Mouse (Mus musculus): ENCODE measurements at regions not wholly inside any gene's neighbourhood (a gene's known extent, or its start where the extent isn't known, plus 50 kb on each side); places are given as distances from the start of the nearest gene placed in this dataset.

DNA sequence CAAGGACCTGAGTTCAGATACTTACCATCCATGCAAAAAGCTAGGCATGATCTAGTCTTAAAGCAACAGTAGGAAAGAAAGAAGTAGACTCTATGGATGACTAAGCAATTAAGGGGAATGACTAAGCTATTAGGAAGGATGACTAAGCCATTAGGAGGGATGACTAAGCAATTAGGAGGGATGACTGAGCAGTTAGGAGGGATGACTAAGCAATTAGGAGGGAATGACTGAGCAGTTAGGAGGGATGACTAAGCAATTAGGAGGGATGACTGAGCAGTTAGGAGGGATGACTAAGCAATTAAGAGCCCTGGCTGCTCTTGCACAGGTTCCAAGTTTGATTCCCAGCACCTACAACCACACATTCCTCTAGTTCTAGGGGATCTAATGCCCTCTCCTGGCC is 113.9 kb downstream of the Nxnl2 start:
- H3ac ChIP-seq (ENCODE audit: control insufficient read depth, insufficient read length, low read depth) = no peak overlapping the region
- no peak overlapping the region for H3K4me3 ChIP-seq (ENCODE audit: insufficient read depth, poor library complexity, severe bottlenecking)
- H3K27me3 ChIP-seq (ENCODE audit: control insufficient read depth, insufficient read depth, insufficient read length) = no peaks in the 10 kb centered on the region
- TF ChIP-seq MYOD1 (IDR thresholded peaks at IDR 0.05; ENCODE audit: control insufficient read depth, insufficient read length, low read depth) = no peak
- TF ChIP-seq USF1 (IDR thresholded peaks at IDR 0.05; ENCODE audit: low read depth) = no peak
- TF ChIP-seq FOSL1 (IDR thresholded peaks at IDR 0.05; ENCODE audit: insufficient read depth, low read length, poor library complexity, severe bottlenecking) = peak; percentile 77
- H3K79me3 ChIP-seq (ENCODE audit: low read depth) = no peaks in the 10 kb centered on the region
- no peaks in the 10 kb centered on the region for H3K36me3 ChIP-seq (ENCODE audit: control insufficient read depth, insufficient read depth)
- no peaks in the 10 kb centered on the region for H3K79me2 ChIP-seq (ENCODE audit: control insufficient read depth, insufficient read depth)

DNA sequence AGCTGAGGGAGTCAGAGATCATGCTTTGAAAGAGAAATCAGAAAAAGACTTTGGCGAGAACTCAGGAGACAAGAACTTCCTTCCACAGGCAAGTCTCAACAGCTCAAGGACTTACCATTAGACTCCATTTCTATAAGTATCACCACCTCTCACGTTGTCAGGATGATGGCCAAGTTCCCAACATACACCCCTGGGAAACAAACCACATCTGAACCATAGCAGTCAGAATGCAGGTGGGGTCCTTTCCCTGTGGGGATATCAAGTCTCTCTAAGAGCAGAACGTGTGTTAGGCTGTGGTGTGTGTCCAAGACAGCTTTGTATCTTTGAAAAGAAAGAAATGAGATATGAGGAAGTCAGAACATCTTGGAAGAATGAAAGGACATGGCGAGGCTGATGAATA is 118.6 kb downstream of the Nxnl2 start:
- no peak overlapping the region for H3ac ChIP-seq (ENCODE audit: control insufficient read depth, insufficient read length, low read depth)
- no peaks in the 10 kb centered on the region for H3K27me3 ChIP-seq (ENCODE audit: control insufficient read depth, insufficient read depth, insufficient read length)
- no peak overlapping the region for H3K4me3 ChIP-seq (ENCODE audit: insufficient read depth, poor library complexity, severe bottlenecking)
- TF ChIP-seq MYOG (IDR thresholded peaks at IDR 0.05; ENCODE audit: control insufficient read depth, extremely low read depth, insufficient read length) (no peak), CTCF (IDR thresholded peaks at IDR 0.05; ENCODE audit: control insufficient read depth, insufficient read depth, insufficient read length) (no peak), MAX (IDR thresholded peaks at IDR 0.05) (no peak), FOSL1 (IDR thresholded peaks at IDR 0.05; ENCODE audit: insufficient read depth, low read length, poor library complexity, severe bottlenecking) (no peak), MYOD1 (IDR thresholded peaks at IDR 0.05; ENCODE audit: control insufficient read depth, insufficient read length, low read depth) (no peak), USF1 (IDR thresholded peaks at IDR 0.05; ENCODE audit: low read depth) (no peak), CEBPB (IDR thresholded peaks at IDR 0.05; ENCODE audit: low read depth) (no peak)
- no peaks in the 10 kb centered on the region for H3K36me3 ChIP-seq (ENCODE audit: control insufficient read depth, insufficient read depth)
- H3K79me3 ChIP-seq (ENCODE audit: low read depth) = no peaks in the 10 kb centered on the region
- no peaks in the 10 kb centered on the region for H3K79me2 ChIP-seq (ENCODE audit: control insufficient read depth, insufficient read depth)

DNA sequence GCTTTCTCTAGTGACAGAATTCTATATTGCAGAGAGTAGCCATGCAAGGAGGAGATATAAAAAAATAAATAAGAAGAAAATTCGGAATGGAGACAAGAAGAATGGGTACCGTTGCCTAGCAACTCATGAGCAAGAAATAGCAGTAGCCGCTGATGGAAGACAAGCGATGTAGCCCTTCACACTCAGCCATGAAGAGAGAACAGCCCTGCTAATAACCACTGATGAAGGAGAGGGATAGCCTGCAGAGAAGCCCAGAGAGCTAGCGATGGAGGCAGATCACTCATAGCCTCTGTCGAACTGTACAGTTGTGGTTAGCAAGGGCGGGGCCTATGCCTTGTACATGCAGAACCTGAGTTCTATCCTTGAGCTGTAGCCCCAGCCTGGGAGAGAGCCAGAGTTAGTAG is 118.4 kb upstream of the S1pr3 start:
- no peaks in the 10 kb centered on the region for H3K27me3 ChIP-seq (ENCODE audit: control insufficient read depth, insufficient read depth, insufficient read length)
- no peak overlapping the region for H3ac ChIP-seq (ENCODE audit: control insufficient read depth, insufficient read length, low read depth)
- no peaks in the 10 kb centered on the region for H3K79me3 ChIP-seq (ENCODE audit: low read depth)
- H3K4me3 ChIP-seq (ENCODE audit: insufficient read depth, poor library complexity, severe bottlenecking) = no peak overlapping the region
- no peak for TF ChIP-seq CTCF (IDR thresholded peaks at IDR 0.05; ENCODE audit: control insufficient read depth, insufficient read depth, insufficient read length)
- no peaks in the 10 kb centered on the region for H3K79me2 ChIP-seq (ENCODE audit: control insufficient read depth, insufficient read depth)
- no peaks in the 10 kb centered on the region for H3K36me3 ChIP-seq (ENCODE audit: control insufficient read depth, insufficient read depth)

DNA sequence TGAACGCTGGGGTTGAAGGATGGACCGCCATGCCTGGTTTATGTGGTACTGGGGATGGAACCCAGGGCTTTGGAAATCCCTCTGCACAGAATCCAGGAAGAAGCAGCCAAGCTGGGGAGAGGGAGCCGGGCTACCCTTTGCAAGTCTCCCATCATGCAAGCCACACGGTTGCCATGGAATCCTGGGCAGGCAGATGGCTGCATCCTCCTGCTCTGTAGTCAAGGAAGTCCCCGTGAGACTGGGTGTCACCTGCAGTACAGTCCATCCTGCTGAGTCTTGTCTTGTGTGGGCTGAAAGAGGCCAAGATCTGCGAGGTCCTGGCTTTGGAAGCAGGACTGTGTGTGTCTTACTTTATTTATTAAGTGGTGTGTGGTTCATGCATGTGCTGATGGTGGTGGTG is 117.5 kb upstream of the S1pr3 start:
- Histone ChIP-seq H3K27me3 (ENCODE audit: control insufficient read depth, insufficient read depth, insufficient read length) (no peaks in the 10 kb centered on the region), H3K4me3 (ENCODE audit: insufficient read depth, poor library complexity, severe bottlenecking) (no peak overlapping the region), H3ac (ENCODE audit: control insufficient read depth, insufficient read length, low read depth) (no peak overlapping the region), H3K79me3 (ENCODE audit: low read depth) (no peaks in the 10 kb centered on the region), H3K36me3 (ENCODE audit: control insufficient read depth, insufficient read depth) (no peaks in the 10 kb centered on the region), H3K79me2 (ENCODE audit: control insufficient read depth, insufficient read depth) (no peaks in the 10 kb centered on the region)
- TF ChIP-seq MYOG (IDR thresholded peaks at IDR 0.05; ENCODE audit: control insufficient read depth, extremely low read depth, insufficient read length) = no peak
- no peak for TF ChIP-seq MAX (IDR thresholded peaks at IDR 0.05)
- no peak for TF ChIP-seq FOSL1 (IDR thresholded peaks at IDR 0.05; ENCODE audit: insufficient read depth, low read length, poor library complexity, severe bottlenecking)
- TF ChIP-seq USF1 (IDR thresholded peaks at IDR 0.05; ENCODE audit: low read depth) = no peak
- no peak for TF ChIP-seq MYOD1 (IDR thresholded peaks at IDR 0.05; ENCODE audit: control insufficient read depth, insufficient read length, low read depth)
- TF ChIP-seq CTCF (IDR thresholded peaks at IDR 0.05; ENCODE audit: control insufficient read depth, insufficient read depth, insufficient read length) = no peak
- no peak for TF ChIP-seq CEBPB (IDR thresholded peaks at IDR 0.05; ENCODE audit: low read depth)

DNA sequence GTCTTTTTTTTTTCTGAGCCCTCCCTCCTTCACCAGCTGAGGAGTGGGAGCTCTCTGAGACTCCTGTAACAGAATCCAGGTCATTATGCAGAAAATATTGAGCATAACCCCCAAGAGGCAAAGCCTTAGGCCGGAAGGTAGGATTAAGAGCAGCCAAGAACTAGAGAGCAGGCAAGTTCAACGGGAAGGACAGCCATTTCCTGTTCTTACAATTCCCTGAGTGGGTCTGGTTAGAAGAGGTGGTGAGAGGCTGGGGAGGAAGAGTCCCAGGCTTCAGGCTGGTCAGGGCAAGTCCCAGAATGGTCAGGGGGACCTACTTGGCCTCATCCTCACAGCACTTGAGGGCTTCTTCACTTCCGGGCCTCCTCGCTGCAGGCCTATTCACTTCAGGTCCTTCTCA is 115.4 kb upstream of the S1pr3 start:
- Histone ChIP-seq H3K36me3 (ENCODE audit: control insufficient read depth, insufficient read depth) (no peaks in the 10 kb centered on the region), H3K4me3 (ENCODE audit: insufficient read depth, poor library complexity, severe bottlenecking) (no peak overlapping the region), H3K79me3 (ENCODE audit: low read depth) (no peaks in the 10 kb centered on the region), H3K79me2 (ENCODE audit: control insufficient read depth, insufficient read depth) (no peaks in the 10 kb centered on the region), H3K27me3 (ENCODE audit: control insufficient read depth, insufficient read depth, insufficient read length) (no peaks in the 10 kb centered on the region), H3ac (ENCODE audit: control insufficient read depth, insufficient read length, low read depth) (no peak overlapping the region)
- no peak for TF ChIP-seq MYOG (IDR thresholded peaks at IDR 0.05; ENCODE audit: control insufficient read depth, extremely low read depth, insufficient read length)
- no peak for TF ChIP-seq CTCF (IDR thresholded peaks at IDR 0.05; ENCODE audit: control insufficient read depth, insufficient read depth, insufficient read length)
- TF ChIP-seq MAX (IDR thresholded peaks at IDR 0.05) = no peak
- no peak for TF ChIP-seq FOSL1 (IDR thresholded peaks at IDR 0.05; ENCODE audit: insufficient read depth, low read length, poor library complexity, severe bottlenecking)
- no peak for TF ChIP-seq MYOD1 (IDR thresholded peaks at IDR 0.05; ENCODE audit: control insufficient read depth, insufficient read length, low read depth)
- TF ChIP-seq CEBPB (IDR thresholded peaks at IDR 0.05; ENCODE audit: low read depth) = no peak
- TF ChIP-seq USF1 (IDR thresholded peaks at IDR 0.05; ENCODE audit: low read depth) = no peak

DNA sequence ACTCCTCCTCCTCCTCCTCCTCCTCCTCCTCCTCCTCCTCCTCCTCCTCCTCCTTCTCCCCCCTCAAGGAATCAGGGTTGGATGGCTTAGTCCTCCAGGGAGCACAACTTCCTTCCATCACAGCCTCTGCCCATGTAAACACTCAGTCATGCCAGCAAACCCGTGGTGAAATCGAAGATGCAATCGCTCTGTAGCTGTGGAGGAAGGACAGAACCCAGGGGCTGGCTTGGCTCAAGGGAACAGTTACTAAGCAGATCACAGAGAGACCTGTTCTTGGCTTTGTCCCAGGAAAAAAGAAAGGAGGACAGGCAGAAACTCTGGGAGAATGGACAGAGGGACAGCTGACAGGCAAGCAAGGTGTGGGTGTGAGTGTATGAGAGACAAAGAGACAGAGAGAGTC is 112.6 kb upstream of the S1pr3 start:
- Histone ChIP-seq H3K79me2 (ENCODE audit: control insufficient read depth, insufficient read depth) (no peaks in the 10 kb centered on the region), H3K4me3 (ENCODE audit: insufficient read depth, poor library complexity, severe bottlenecking) (no peak overlapping the region), H3K79me3 (ENCODE audit: low read depth) (no peaks in the 10 kb centered on the region), H3ac (ENCODE audit: control insufficient read depth, insufficient read length, low read depth) (no peak overlapping the region), H3K27me3 (ENCODE audit: control insufficient read depth, insufficient read depth, insufficient read length) (no peaks in the 10 kb centered on the region), H3K36me3 (ENCODE audit: control insufficient read depth, insufficient read depth) (no peaks in the 10 kb centered on the region)
- TF ChIP-seq MAX (IDR thresholded peaks at IDR 0.05) (no peak), FOSL1 (IDR thresholded peaks at IDR 0.05; ENCODE audit: insufficient read depth, low read length, poor library complexity, severe bottlenecking) (no peak), MYOD1 (IDR thresholded peaks at IDR 0.05; ENCODE audit: control insufficient read depth, insufficient read length, low read depth) (no peak), CEBPB (IDR thresholded peaks at IDR 0.05; ENCODE audit: low read depth) (no peak), MYOG (IDR thresholded peaks at IDR 0.05; ENCODE audit: control insufficient read depth, extremely low read depth, insufficient read length) (no peak), USF1 (IDR thresholded peaks at IDR 0.05; ENCODE audit: low read depth) (no peak), CTCF (IDR thresholded peaks at IDR 0.05; ENCODE audit: control insufficient read depth, insufficient read depth, insufficient read length) (no peak)
